Mouse (Mus musculus) spleen, adult 2 months (tissue): ENCODE measurements around the gene Skp2.

Experiments
- CTCF ChIP-seq: fragments of 200-500 bp; IDR thresholded peaks from 2 replicates; pipeline ENCODE4 v1.5.1; 2011; ENCODE audit warnings: mild to moderate bottlenecking, inconsistent platforms; ENCODE audit not compliant: insufficient read depth, insufficient read length, insufficient replicate concordance; ENCODE audit errors: extremely low read depth
- POLR2A ChIP-seq: fragments of 200-500 bp; IDR thresholded peaks from 2 replicates; pipeline ENCODE4 v1.6.1; 2011; ENCODE audit warnings: low read depth, low read length, inconsistent platforms

GRCm38 (mm10) chr15:9177038-9177437 lies 21.8 kb upstream of the Skp2 start:
- TF ChIP-seq POLR2A (no peak), CTCF (no peak)
